Mouse (Mus musculus): ENCODE results near the gene Cep83.

GRCm38 (mm10) chr10:94747011-94747410, 58.6 kb downstream of the Cep83 start:
- TF ChIP-seq POLR2A (IDR thresholded peaks at IDR 0.05; ENCODE audit: control insufficient read depth in 1 of 2, insufficient read depth in 1 of 2, low read depth in 1 of 2, low read length in 2 of 2, poor library complexity in 1 of 2) (no peak), TBP (IDR thresholded peaks at IDR 0.05; ENCODE audit: low read depth, low read length) (no peak), UBTF (IDR thresholded peaks at IDR 0.05; ENCODE audit: borderline replicate concordance, insufficient read depth, low read depth, low read length) (no peak), CTCF (IDR thresholded peaks at IDR 0.05 in 2 of 3, conservative IDR thresholded peaks at IDR 0.05 in 1 of 3; ENCODE audit: control insufficient read depth in 1 of 3, insufficient read depth in 1 of 3, low read depth in 2 of 3, low read length in 3 of 3, poor library complexity in 1 of 3, severe bottlenecking in 1 of 3) (no peak), MYC (IDR thresholded peaks at IDR 0.05; ENCODE audit: low read depth, low read length) (no peak)

All from MEL (cell line).